7 mouse cellular contexts compared by ENCODE assay signal in genomic region chr14:20545529-20546331, GRCm38 (mm10). TPM values are rescaled to one million over a fixed set of nuclear protein-coding genes. Genes with fewer than 3 reads are reported as not detected.
A peak's percentile ranks its signal among the peaks of the same experiment; 100 is the strongest.
DNase-seq lines count a peak whose midpoint lies in the region; ATAC-seq lines count a peak whose summit lies in the region.

No protein-coding gene starts in this region.

- H3K4me2 ChIP-seq in midbrain, embryonic 13.5 days (replicated peaks), result peak overlapping the region; percentile 72

- H3K27ac ChIP-seq in limb, embryonic 10.5 days, result peak overlapping the region; percentile 99
- peak overlapping the region; percentile 97 for H3K27ac ChIP-seq in midbrain, embryonic 13.5 days

- peak overlapping the region; percentile 91 for H3K4me3 ChIP-seq in limb, embryonic 10.5 days
- peak overlapping the region; percentile 92 for H3K4me3 ChIP-seq in midbrain, embryonic 13.5 days (replicated peaks)

- no peaks in the 10 kb centered on the region for H3K9me3 ChIP-seq in limb, embryonic 10.5 days (replicated peaks)
- H3K9me3 ChIP-seq in midbrain, embryonic 13.5 days, result no peaks in the 10 kb centered on the region

- peak overlapping the region; percentile 98 for H3K9ac ChIP-seq in midbrain, embryonic 13.5 days (replicated peaks)

- H3K4me1 ChIP-seq in limb, embryonic 10.5 days, result peaks cover 9% of the 10 kb centered on the region; the same call in 1 of the 2 replicates
- H3K4me1 ChIP-seq in midbrain, embryonic 13.5 days (replicated peaks), result peaks cover 29% of the 10 kb centered on the region

- peak; percentile 90 for DNase-seq in adrenal gland, adult 8-10 months
- peak; percentile 89 for DNase-seq in embryo, embryonic 9.5 days (ENCODE audit: extremely low spot score)
- DNase-seq in gastrocnemius, postnatal 4 days (ENCODE audit: low spot score in 2 of 2), result peak; percentile 83 to 91
- DNase-seq in kidney, adult 11 months, result peak; percentile 92
- DNase-seq in limb, embryonic 10.5 days (ENCODE audit: low spot score), result peak; percentile 88
- peak; percentile 89 for DNase-seq in spleen, adult 12 weeks (ENCODE audit: low spot score)

- ATAC-seq in midbrain, embryonic 13.5 days, result peak; percentile 97

- WGBS in limb, embryonic 10.5 days, result under 1% methylated on average over 64 of the region's 67 CpGs
- under 1% methylated on average over 52 of the region's 67 CpGs for WGBS in midbrain, embryonic 13.5 days

- no peaks in the 10 kb centered on the region for H3K27me3 ChIP-seq in limb, embryonic 10.5 days (ENCODE audit: low read depth, poor library complexity, severe bottlenecking)
- no peaks in the 10 kb centered on the region for H3K27me3 ChIP-seq in midbrain, embryonic 13.5 days

- H3K36me3 ChIP-seq in limb, embryonic 10.5 days, result peaks cover 32% of the 10 kb centered on the region
- peaks cover 27% of the 10 kb centered on the region for H3K36me3 ChIP-seq in midbrain, embryonic 13.5 days

RNA-seq across cellular contexts. Expression of gene Ppp3cb, which starts 0.6 kb away (rescaled TPM):
- total RNA-seq in adrenal gland, adult 8-10 months (2022), result 10 to 100 TPM; 66.2 to 94.4 (median 73.4) TPM
- 100 to 1,000 TPM; 116 to 125 TPM for total RNA-seq in gastrocnemius, postnatal 4 days (2021)
- 35.7 and 43.2 TPM in 2 replicates for polyA plus RNA-seq in limb, embryonic 10.5 days (2016; fragmentation: Nextera tagmentation; extraction: Ambion mirVana)
- polyA plus RNA-seq in midbrain, embryonic 13.5 days (2015; fragmentation: Nextera tagmentation; extraction: Ambion mirVana), result 80.9 and 83.4 TPM in 2 replicates

RNA-seq across cellular contexts. Expression of gene Mss51, which starts 49.0 kb away (rescaled TPM):
- total RNA-seq in adrenal gland, adult 8-10 months (2022), result 1 to 10 TPM in 2 of 4 experiments, under 1 TPM in 2; 0.52 to 2.1 (median 1.1) TPM
- total RNA-seq in gastrocnemius, postnatal 4 days (2021), result 1 to 10 TPM; 2.6 to 5.7 TPM
- polyA plus RNA-seq in limb, embryonic 10.5 days (2016; fragmentation: Nextera tagmentation; extraction: Ambion mirVana), result 0.83 and 1.3 TPM in 2 replicates
- polyA plus RNA-seq in midbrain, embryonic 13.5 days (2015; fragmentation: Nextera tagmentation; extraction: Ambion mirVana), result 0.81 and 0.86 TPM in 2 replicates

Comparison
In these comparisons a context has a peak if more than half of its experiments do, and no peak if none do; other contexts are left out.
1. Peak in every context shown above with its lines: DNase-seq, ATAC-seq, H3K4me3 ChIP-seq and H3K27ac ChIP-seq.